Mouse (Mus musculus) spleen, postnatal 4 days (tissue): ENCODE measurements around the gene Sec24c.

Experiments used
- DNase-seq, 2 experiments: peaks; one replicate each; pipeline ENCODE4 v3.0.0; 2022; ENCODE audit warnings: low spot score in 2 of 2

Gene Sec24c

GRCm38 (mm10) chr14:20735052-20735451, 60.9 kb downstream of the Sec24c start:
- DNase-seq: peak in 1 of 2 experiments; percentile 64

DNA sequence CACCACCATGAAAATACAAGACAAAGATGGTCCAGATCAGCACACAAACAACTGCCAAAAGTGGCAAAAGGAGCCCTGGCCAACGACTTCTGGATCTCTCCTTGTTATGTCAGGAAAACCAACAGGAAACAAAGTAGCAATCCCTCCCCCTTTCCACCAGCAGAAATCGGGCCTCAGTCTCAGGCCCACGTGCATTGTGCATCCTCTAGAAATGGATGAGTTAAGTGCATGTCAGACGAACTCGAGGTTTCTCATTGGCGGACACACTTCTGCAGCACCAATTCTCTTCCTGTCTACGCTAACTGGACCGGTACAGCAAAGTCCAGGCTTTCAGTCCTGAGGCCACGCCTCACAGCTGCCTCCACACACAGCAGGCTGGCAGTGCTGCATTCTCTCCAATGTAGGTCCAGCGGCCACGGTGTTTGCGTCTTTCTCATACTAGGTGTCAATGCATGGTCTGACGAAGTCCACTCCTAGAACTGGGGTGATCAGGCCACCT, 61.8 kb downstream of the Sec24c start:
- no peak for DNase-seq

DNA sequence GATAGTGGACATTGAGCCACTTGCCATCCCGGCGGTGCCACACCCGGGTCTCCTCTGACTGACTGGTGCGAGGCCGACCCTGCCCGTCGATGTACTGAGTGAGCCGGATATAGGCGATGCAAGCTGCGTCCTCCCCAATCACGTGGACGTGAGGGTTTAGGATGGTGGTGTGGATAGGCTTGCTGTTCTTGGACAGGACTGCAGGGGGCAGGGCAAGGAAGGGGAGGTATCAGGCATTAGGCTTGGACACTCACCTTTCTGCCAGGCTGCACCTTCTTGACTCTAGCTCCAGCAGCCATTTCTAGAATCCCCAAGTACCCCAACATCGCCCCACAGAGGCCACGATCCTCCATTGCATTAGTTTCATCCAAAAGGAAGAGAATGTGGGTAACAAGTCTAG, 63.2 kb downstream of the Sec24c start:
- peak; percentile 69 to 82 for DNase-seq

DNA sequence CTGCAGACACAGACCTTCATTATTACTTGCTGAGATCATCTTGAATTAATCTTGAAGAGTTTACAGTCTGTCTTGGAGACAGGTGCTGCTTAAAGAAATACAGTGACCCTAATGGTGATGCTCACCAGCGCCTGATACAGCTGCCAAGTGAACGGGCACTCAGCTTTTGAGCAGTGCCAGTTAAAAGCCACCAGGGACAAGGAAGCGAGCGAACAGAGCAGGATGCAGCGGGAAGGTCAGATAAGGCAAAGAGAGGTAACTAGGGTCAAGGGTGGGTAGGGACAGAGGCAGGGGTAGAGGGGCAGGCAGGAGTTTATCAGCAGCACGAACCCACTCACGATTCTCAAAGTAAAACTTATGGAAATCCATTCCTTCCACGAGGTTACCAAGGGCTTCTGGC, 64.4 kb downstream of the Sec24c start:
- DNase-seq: no peak

DNA sequence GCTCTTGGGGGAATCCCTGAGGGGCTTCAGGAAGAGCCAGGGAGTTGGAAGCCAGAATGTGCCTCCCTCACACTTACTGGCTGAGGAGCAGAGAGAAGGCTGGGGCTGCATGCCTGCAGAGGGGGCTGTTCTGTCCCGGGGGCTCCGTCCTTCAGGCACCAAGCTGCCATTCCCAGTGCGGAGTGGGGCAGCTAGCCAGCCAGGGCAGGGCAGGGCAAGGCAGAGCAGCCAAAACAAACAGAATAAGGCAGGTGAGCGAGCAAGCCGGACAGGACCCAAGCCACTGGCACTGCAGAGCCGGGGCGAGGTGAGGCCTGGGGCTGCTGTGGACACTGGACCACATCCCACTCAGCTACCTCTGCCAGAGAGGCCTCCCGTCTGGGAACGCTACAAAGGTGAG, 67.2 kb downstream of the Sec24c start:
- DNase-seq: no peak

DNA sequence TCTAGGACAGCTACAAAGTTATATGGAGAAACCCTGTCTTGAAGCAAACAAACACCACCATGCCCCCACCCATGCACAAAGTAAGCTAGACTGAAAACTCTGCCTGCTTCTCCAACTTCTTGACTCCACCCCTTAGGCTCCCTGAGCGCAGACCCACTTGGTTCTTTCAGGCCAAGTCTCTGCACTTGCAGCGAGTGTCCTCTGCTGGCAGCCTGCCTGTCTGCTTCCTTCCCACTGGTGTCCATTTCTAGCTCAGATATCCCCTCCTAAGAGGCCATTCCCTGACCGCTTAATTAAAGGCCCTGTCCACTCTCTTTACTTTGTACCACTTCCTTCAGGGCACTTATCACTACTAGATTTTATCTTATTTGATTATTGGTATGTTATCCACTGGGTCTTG, 69.5 kb downstream of the Sec24c start:
- DNase-seq: no peak
